Mouse (Mus musculus): ENCODE data around the gene Ucma. TPM values are rescaled to one million over a fixed set of nuclear protein-coding genes. Genes with fewer than 3 reads are reported as not detected.

The Ucma gene
- polyA plus RNA-seq, 1 experiment, result not detected

DNA sequence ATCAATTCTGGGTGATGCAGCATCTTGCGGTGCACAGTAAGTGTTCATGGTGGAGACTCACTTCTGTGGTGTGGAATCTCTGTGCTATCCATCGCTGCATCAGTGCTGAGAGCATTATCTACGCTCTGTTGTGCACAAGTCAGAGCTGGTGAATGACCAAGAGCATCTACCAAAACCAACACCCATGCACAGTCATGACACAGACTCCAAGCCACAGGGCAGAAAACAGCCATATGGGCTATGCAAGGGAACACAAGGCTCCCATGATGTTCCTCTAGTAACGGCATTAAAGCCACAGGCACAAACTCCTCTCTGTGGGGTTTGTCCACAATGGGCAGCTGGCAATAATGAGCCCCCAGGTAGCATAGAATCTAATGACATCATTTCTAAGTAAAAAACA lies 53.9 kb downstream of the Ucma start:
- no peaks in the 10 kb centered on the region for H3K27me3 ChIP-seq (ENCODE audit: control insufficient read depth, insufficient read depth, low read length)
- H3K27ac ChIP-seq (ENCODE audit: insufficient read depth, low read depth, low read length), result no peak overlapping the region
- no peak for TF ChIP-seq CTCF (IDR thresholded peaks at IDR 0.05; ENCODE audit: extremely low read depth, insufficient read length, insufficient replicate concordance, low read depth, low read length)
- no peak for TF ChIP-seq POLR2A (IDR thresholded peaks at IDR 0.05; ENCODE audit: low read depth, low read length)
- H3K4me3 ChIP-seq (ENCODE audit: low read depth, low read length), result no peak overlapping the region
- WGBS, result 99% methylated on average over 4 of the region's 4 CpGs
- peaks cover 5% of the 10 kb centered on the region for H3K4me1 ChIP-seq (ENCODE audit: control insufficient read depth, insufficient read depth, insufficient read length, low read length)
- peaks cover 62% of the 10 kb centered on the region for H3K36me3 ChIP-seq (ENCODE audit: control insufficient read depth, insufficient read depth, low read length)

DNA sequence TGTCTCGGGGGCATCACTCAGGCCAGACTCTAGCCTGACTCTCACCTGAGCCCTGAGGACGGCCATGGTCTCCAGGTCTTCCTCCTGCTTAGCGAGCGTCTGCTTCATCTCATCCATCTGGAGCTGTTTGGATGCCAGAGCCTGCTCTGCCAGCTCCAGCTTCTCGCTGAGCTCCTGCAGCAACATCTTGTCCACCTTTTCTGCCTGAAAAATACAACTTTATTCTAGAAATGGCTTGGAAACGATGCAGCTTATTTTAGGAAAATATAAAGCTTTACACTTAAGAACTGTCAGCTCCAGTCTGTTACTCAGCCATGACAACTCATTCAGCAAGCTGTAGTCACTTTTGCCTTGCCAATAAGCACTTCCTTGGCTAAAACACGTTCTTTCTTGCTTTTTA lies 55.3 kb downstream of the Ucma start:
- Histone ChIP-seq H3K27ac (ENCODE audit: insufficient read depth, low read depth, low read length) (no peak overlapping the region), H3K27me3 (ENCODE audit: control insufficient read depth, insufficient read depth, low read length) (no peaks in the 10 kb centered on the region), H3K36me3 (ENCODE audit: control insufficient read depth, insufficient read depth, low read length) (peaks cover 66% of the 10 kb centered on the region), H3K4me1 (ENCODE audit: control insufficient read depth, insufficient read depth, insufficient read length, low read length) (peaks cover 5% of the 10 kb centered on the region), H3K4me3 (ENCODE audit: low read depth, low read length) (no peak overlapping the region)
- WGBS, result 89% methylated on average over 7 of the region's 7 CpGs
- TF ChIP-seq POLR2A (IDR thresholded peaks at IDR 0.05; ENCODE audit: low read depth, low read length), result no peak
- no peak for TF ChIP-seq CTCF (IDR thresholded peaks at IDR 0.05; ENCODE audit: extremely low read depth, insufficient read length, insufficient replicate concordance, low read depth, low read length)

DNA sequence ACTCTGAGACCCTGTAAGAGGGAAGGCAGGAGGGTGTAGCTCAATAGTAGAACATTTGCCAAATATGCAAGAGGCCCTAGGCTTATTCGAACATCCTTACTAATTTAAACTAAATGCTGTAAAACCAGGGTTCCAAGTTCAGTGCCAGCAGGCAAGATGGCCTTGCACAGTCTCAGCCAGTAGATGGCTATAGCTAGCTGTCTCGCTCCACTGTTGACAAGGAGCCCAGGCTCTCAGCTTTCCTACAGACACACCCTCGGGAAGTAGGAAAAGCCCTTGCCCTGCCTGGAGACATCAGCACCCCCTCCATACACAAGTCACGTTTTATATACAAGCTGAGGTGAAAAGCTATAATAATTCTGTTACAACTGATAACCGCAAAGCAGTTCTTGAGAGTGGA lies 56.7 kb downstream of the Ucma start:
- H3K36me3 ChIP-seq (ENCODE audit: control insufficient read depth, insufficient read depth, low read length), result peaks cover 62% of the 10 kb centered on the region

DNA sequence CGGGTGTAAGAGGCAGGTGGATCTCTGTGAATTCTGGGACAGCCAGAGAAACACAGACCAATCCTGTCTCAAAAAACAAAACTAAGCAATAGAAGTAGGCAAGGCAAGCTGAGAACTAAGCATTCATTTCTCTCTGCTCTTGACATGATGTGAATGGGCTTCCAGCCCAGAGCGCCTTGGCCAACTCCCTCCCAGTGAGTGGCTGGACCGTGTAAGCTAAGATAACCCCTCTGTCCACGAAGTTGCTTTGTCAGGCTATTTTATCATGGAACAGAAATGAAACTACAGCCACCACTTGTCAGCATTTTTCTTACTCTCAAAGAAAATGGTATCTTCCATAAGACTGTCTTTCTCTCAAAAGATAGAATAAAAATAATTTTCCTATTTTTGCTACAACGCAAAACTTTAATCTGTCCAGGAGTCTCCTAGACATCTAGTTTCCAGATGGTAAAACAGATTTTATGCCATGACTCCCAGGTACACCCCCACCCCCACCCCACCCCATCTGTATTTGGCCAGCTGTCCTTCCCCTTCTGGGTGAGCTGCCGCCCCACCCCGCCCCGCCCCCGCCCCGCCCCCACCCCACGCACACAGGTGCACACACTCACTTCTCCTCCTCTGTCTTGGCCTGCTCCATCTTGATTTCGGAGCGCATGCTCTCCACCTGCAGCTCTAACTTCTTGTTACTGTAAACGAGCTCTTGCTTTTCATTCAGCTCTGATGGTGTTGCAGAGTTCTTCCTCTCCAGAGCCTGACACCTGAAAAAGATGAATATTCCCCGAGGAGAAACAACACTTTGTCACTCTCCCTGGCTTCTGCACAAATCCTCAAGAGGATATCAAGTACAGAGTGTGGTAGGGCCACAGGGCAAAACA lies 57.9 kb downstream of the Ucma start:
- TF ChIP-seq POLR2A (IDR thresholded peaks at IDR 0.05; ENCODE audit: low read depth, low read length) (no peak), CTCF (IDR thresholded peaks at IDR 0.05; ENCODE audit: extremely low read depth, insufficient read length, insufficient replicate concordance, low read depth, low read length) (no peak)
- Histone ChIP-seq H3K27ac (ENCODE audit: insufficient read depth, low read depth, low read length) (peak overlapping the region; percentile 32; the same call in 1 of the 2 replicates), H3K27me3 (ENCODE audit: control insufficient read depth, insufficient read depth, low read length) (no peaks in the 10 kb centered on the region), H3K36me3 (ENCODE audit: control insufficient read depth, insufficient read depth, low read length) (peaks cover 61% of the 10 kb centered on the region), H3K4me1 (ENCODE audit: control insufficient read depth, insufficient read depth, insufficient read length, low read length) (peaks cover 5% of the 10 kb centered on the region), H3K4me3 (ENCODE audit: low read depth, low read length) (no peak overlapping the region)
- 36% methylated on average over 12 of the region's 15 CpGs for WGBS

More for the DNA sequence above, 56.7 kb downstream of the Ucma start:
- H3K4me1 ChIP-seq (ENCODE audit: control insufficient read depth, insufficient read depth, insufficient read length, low read length), result peaks cover 5% of the 10 kb centered on the region
- H3K27me3 ChIP-seq (ENCODE audit: control insufficient read depth, insufficient read depth, low read length), result no peaks in the 10 kb centered on the region
- TF ChIP-seq CTCF (IDR thresholded peaks at IDR 0.05; ENCODE audit: extremely low read depth, insufficient read length, insufficient replicate concordance, low read depth, low read length) (peak; percentile 40; the same call in 1 of the 2 replicates), POLR2A (IDR thresholded peaks at IDR 0.05; ENCODE audit: low read depth, low read length) (no peak)
- H3K4me3 ChIP-seq (ENCODE audit: low read depth, low read length), result no peak overlapping the region
- H3K27ac ChIP-seq (ENCODE audit: insufficient read depth, low read depth, low read length), result no peak overlapping the region
- 26% methylated on average over 5 of the region's 5 CpGs for WGBS

DNA sequence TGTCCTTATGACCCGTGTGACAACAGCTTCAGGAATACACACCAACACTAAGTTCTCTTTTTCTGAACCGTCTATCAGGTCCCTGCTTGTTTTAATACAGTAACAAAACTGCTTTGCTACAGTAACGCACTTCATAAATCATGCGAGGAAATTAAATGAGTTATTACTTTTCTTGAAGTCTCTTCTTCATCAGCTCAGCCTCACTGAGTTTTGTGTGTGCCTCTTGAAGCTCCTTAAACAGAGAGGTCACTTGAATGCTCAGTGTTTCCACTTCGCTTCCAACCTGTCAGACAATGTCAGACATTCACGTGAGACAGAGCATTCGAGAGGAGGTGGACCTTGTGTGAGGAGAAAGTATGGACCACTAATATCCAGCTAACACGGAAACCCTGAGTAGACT lies 58.9 kb downstream of the Ucma start:
- TF ChIP-seq CTCF (IDR thresholded peaks at IDR 0.05; ENCODE audit: extremely low read depth, insufficient read length, insufficient replicate concordance, low read depth, low read length) (no peak), POLR2A (IDR thresholded peaks at IDR 0.05; ENCODE audit: low read depth, low read length) (no peak)
- peaks cover 6% of the 10 kb centered on the region for H3K4me1 ChIP-seq (ENCODE audit: control insufficient read depth, insufficient read depth, insufficient read length, low read length)
- no peak overlapping the region for H3K4me3 ChIP-seq (ENCODE audit: low read depth, low read length)
- 87% methylated on average over 8 of the region's 8 CpGs for WGBS
- no peak overlapping the region for H3K27ac ChIP-seq (ENCODE audit: insufficient read depth, low read depth, low read length)
- H3K27me3 ChIP-seq (ENCODE audit: control insufficient read depth, insufficient read depth, low read length), result no peaks in the 10 kb centered on the region
- H3K36me3 ChIP-seq (ENCODE audit: control insufficient read depth, insufficient read depth, low read length), result peaks cover 60% of the 10 kb centered on the region

DNA sequence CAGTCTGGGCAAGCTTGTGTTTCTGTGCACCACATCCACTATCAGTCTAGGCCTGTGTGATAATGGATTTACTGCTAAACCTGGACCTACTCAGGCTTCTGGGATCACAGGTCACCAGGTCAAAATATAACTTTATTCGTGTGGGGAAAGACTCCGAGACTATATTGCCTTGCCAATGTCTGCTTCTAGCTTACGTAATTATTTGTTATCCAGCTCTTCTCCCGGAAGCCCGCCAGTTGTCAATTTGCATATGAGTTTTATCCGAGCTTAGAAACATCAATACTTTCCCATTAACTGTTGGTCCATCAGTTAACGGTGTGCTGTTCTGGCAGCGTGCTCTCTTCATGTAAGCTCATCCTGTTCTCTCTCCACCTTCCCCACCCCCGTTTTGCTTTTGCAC lies 59.3 kb downstream of the Ucma start:
- Histone ChIP-seq H3K4me1 (ENCODE audit: control insufficient read depth, insufficient read depth, insufficient read length, low read length) (peaks cover 10% of the 10 kb centered on the region), H3K27ac (ENCODE audit: insufficient read depth, low read depth, low read length) (no peak overlapping the region), H3K27me3 (ENCODE audit: control insufficient read depth, insufficient read depth, low read length) (no peaks in the 10 kb centered on the region), H3K4me3 (ENCODE audit: low read depth, low read length) (no peak overlapping the region), H3K36me3 (ENCODE audit: control insufficient read depth, insufficient read depth, low read length) (peaks cover 60% of the 10 kb centered on the region)
- 86% methylated on average over 9 of the region's 9 CpGs for WGBS
- TF ChIP-seq CTCF (IDR thresholded peaks at IDR 0.05; ENCODE audit: extremely low read depth, insufficient read length, insufficient replicate concordance, low read depth, low read length), result no peak
- TF ChIP-seq POLR2A (IDR thresholded peaks at IDR 0.05; ENCODE audit: low read depth, low read length), result no peak

Other genes with a start within 250 kb of the Ucma start
- 5.3 and 12.1 TPM in 2 replicates for gene Sephs1, start 94.6 kb upstream of the Ucma start, polyA plus RNA-seq (2012; rRNA removed)
- gene Phyh, start 57.1 kb upstream of the Ucma start, polyA plus RNA-seq (2012; rRNA removed), result 59.3 and 94.8 TPM in 2 replicates
- gene Mcm10, start 36.7 kb downstream of the Ucma start, polyA plus RNA-seq (2012; rRNA removed), result 3.3 and 9.1 TPM in 2 replicates
- 21.3 and 51.5 TPM in 2 replicates for gene Optn, start 87.9 kb downstream of the Ucma start, polyA plus RNA-seq (2012; rRNA removed)
- gene Ccdc3, start 161.7 kb downstream of the Ucma start, polyA plus RNA-seq (2012; rRNA removed), result 6.2 and 7.9 TPM in 2 replicates